Mouse (Mus musculus) erythroblast, embryonic 14.5 days (primary cell): ENCODE data around the gene Zfp148.

Experiments used
- GATA1 ChIP-seq: IDR thresholded peaks from 2 replicates; pipeline ENCODE4 v1.6.1; 2012; ENCODE audit warnings: low read length, inconsistent platforms, mixed read lengths
- TAL1 ChIP-seq: IDR thresholded peaks from 3 replicates; pipeline ENCODE4 v1.6.1; 2012; ENCODE audit warnings: low read length, inconsistent platforms, mixed read lengths

- TF ChIP-seq GATA1 (no peak), TAL1 (no peak)
These were observed 137.6 kb downstream of the Zfp148 start for GRCm38 (mm10) chr16:33518236-33518635.
